8 mouse cellular contexts compared by ENCODE assay signal in genomic region chr11:73047542-73047996, GRCm38 (mm10). TPM values are rescaled to one million over a fixed set of nuclear protein-coding genes. Genes with fewer than 3 reads are reported as not detected.
DNase-seq lines count a peak whose midpoint lies in the region; ATAC-seq and TF ChIP-seq lines count a peak whose summit lies in the region.

Ncbp3 (plus strand) TSS chr11:73047783.

- TF ChIP-seq POLR2A in brain, embryonic 14.5 days (IDR thresholded peaks at IDR 0.05; ENCODE audit: borderline replicate concordance, extremely low read depth, insufficient read depth, insufficient read length, poor library complexity, severe bottlenecking): peak; percentile 83

- peaks cover 35% of the 10 kb centered on the region for H3K79me2 ChIP-seq in C2C12 (ENCODE audit: control insufficient read depth, insufficient read depth)

- ATAC-seq in heart, embryonic 11.5 days (replicated peaks; ENCODE audit: insufficient number of reproducible peaks, low FRiP score, low TSS enrichment): peak; percentile 90
- ATAC-seq in kidney, postnatal 0 days (replicated peaks; ENCODE audit: low FRiP score, low read depth): peak; percentile 96
- ATAC-seq in liver, embryonic 11.5 days (replicated peaks; ENCODE audit: low FRiP score): peak; percentile 95
- peak; percentile 95 for ATAC-seq in stomach, embryonic 14.5 days (ENCODE audit: insufficient number of reproducible peaks, insufficient read depth, low FRiP score, low read depth)

- H3ac ChIP-seq in C2C12 (ENCODE audit: control insufficient read depth, insufficient read length, low read depth): peak within 1 kb of the TSS; percentile 99

- H3K9ac ChIP-seq in heart, embryonic 11.5 days (ENCODE audit: low read depth, low read length): peak within 1 kb of the TSS; percentile 82
- H3K9ac ChIP-seq in kidney, postnatal 0 days (ENCODE audit: low read depth, low read length): peak within 1 kb of the TSS; percentile 98
- H3K9ac ChIP-seq in liver, embryonic 11.5 days (ENCODE audit: low read depth, low read length): peak within 1 kb of the TSS; percentile 83
- H3K9ac ChIP-seq in stomach, embryonic 14.5 days (replicated peaks; ENCODE audit: low read depth, low read length): peak within 1 kb of the TSS; percentile 95

- WGBS in heart, embryonic 11.5 days (ENCODE audit: insufficient replicate concordance): 1% methylated on average over 39 of the region's 39 CpGs
- under 1% methylated on average over 39 of the region's 39 CpGs for WGBS in kidney, postnatal 0 days
- under 1% methylated on average over 39 of the region's 39 CpGs for WGBS in liver, embryonic 11.5 days
- under 1% methylated on average over 39 of the region's 39 CpGs for WGBS in stomach, embryonic 14.5 days

- peak; percentile 99 for DNase-seq in brain, embryonic 14.5 days (ENCODE audit: low read depth)
- DNase-seq in kidney, postnatal 0 days (ENCODE audit: low spot score): peak; percentile 98
- peak; percentile 91 for DNase-seq in liver, embryonic 11.5 days (ENCODE audit: low spot score)
- peak; percentile 99 for DNase-seq in naive thymus-derived CD4-positive, alpha-beta T cell, adult 2 months (ENCODE audit: low read depth)

- peaks cover 26% of the 10 kb centered on the region for H3K4me1 ChIP-seq in erythroblast, embryonic 14.5 days (ENCODE audit: control insufficient read depth)
- H3K4me1 ChIP-seq in heart, embryonic 11.5 days (ENCODE audit: control insufficient read depth, insufficient read depth, low read length): peaks cover 22% of the 10 kb centered on the region
- peaks cover 13% of the 10 kb centered on the region; the same call in 1 of the 2 replicates for H3K4me1 ChIP-seq in kidney, postnatal 0 days (replicated peaks; ENCODE audit: insufficient read depth, low read length)
- H3K4me1 ChIP-seq in liver, embryonic 11.5 days (replicated peaks; ENCODE audit: control insufficient read depth, insufficient read depth, low read length): peaks cover 7% of the 10 kb centered on the region
- peaks cover 12% of the 10 kb centered on the region for H3K4me1 ChIP-seq in stomach, embryonic 14.5 days (ENCODE audit: control insufficient read depth, insufficient read depth, low read length)

- H3K36me3 ChIP-seq in C2C12 (ENCODE audit: control insufficient read depth, insufficient read depth): peaks cover 27% of the 10 kb centered on the region
- peaks cover 28% of the 10 kb centered on the region for H3K36me3 ChIP-seq in erythroblast, embryonic 14.5 days (ENCODE audit: control insufficient read depth)
- peaks cover 5% of the 10 kb centered on the region; the same call in 1 of the 2 replicates for H3K36me3 ChIP-seq in heart, embryonic 11.5 days (ENCODE audit: control insufficient read depth, insufficient read depth, low read length)
- H3K36me3 ChIP-seq in kidney, postnatal 0 days (ENCODE audit: insufficient read depth, low read length): peaks cover 9% of the 10 kb centered on the region; the same call in 1 of the 2 replicates
- H3K36me3 ChIP-seq in liver, embryonic 11.5 days (ENCODE audit: control insufficient read depth, insufficient read depth, low read length): peaks cover 7% of the 10 kb centered on the region; the same call in 1 of the 2 replicates
- H3K36me3 ChIP-seq in stomach, embryonic 14.5 days (ENCODE audit: control insufficient read depth, insufficient read depth, low read length): peaks cover 7% of the 10 kb centered on the region

- no peaks in the 10 kb centered on the region for H3K9me3 ChIP-seq in erythroblast, embryonic 14.5 days (ENCODE audit: control insufficient read depth, low read length)
- H3K9me3 ChIP-seq in heart, embryonic 11.5 days (replicated peaks; ENCODE audit: control insufficient read depth, low read length): no peaks in the 10 kb centered on the region
- no peaks in the 10 kb centered on the region for H3K9me3 ChIP-seq in kidney, postnatal 0 days (replicated peaks; ENCODE audit: low read length)
- no peaks in the 10 kb centered on the region for H3K9me3 ChIP-seq in liver, embryonic 11.5 days (ENCODE audit: control insufficient read depth, low read length)
- no peaks in the 10 kb centered on the region for H3K9me3 ChIP-seq in stomach, embryonic 14.5 days (ENCODE audit: control insufficient read depth, low read depth, low read length)

- peak; percentile 88 for TF ChIP-seq CTCF in C2C12 (IDR thresholded peaks at IDR 0.05; ENCODE audit: control insufficient read depth, insufficient read depth, insufficient read length)
- TF ChIP-seq CTCF in brain, embryonic 14.5 days (IDR thresholded peaks at IDR 0.05; ENCODE audit: borderline replicate concordance, extremely low read depth, insufficient read depth, insufficient read length): peak; percentile 73
- peak; percentile 81 for TF ChIP-seq CTCF in kidney, postnatal 0 days (IDR thresholded peaks at IDR 0.05; ENCODE audit: low read depth)

- peak within 1 kb of the TSS; percentile 73 for H3K27ac ChIP-seq in heart, embryonic 11.5 days (ENCODE audit: low read depth, low read length)
- peak within 1 kb of the TSS; percentile 91 for H3K27ac ChIP-seq in kidney, postnatal 0 days
- peak within 1 kb of the TSS; percentile 76 for H3K27ac ChIP-seq in liver, embryonic 11.5 days (ENCODE audit: low read depth, low read length)
- H3K27ac ChIP-seq in stomach, embryonic 14.5 days (ENCODE audit: low read length): peak within 1 kb of the TSS; percentile 92

- no peaks in the 10 kb centered on the region for H3K27me3 ChIP-seq in C2C12 (ENCODE audit: control insufficient read depth, insufficient read depth, insufficient read length)
- no peaks in the 10 kb centered on the region for H3K27me3 ChIP-seq in erythroblast, embryonic 14.5 days (ENCODE audit: control insufficient read depth)
- H3K27me3 ChIP-seq in heart, embryonic 11.5 days (ENCODE audit: control insufficient read depth, insufficient read depth, low read length): no peaks in the 10 kb centered on the region
- H3K27me3 ChIP-seq in kidney, postnatal 0 days (ENCODE audit: insufficient read depth, low read length): no peaks in the 10 kb centered on the region
- no peaks in the 10 kb centered on the region for H3K27me3 ChIP-seq in liver, embryonic 11.5 days (replicated peaks; ENCODE audit: control insufficient read depth, insufficient read depth, low read length)
- no peaks in the 10 kb centered on the region for H3K27me3 ChIP-seq in stomach, embryonic 14.5 days (ENCODE audit: control insufficient read depth, insufficient read depth, low read length)

- H3K79me3 ChIP-seq in C2C12 (ENCODE audit: low read depth): peaks cover 9% of the 10 kb centered on the region

- H3K4me2 ChIP-seq in heart, embryonic 11.5 days: peak within 1 kb of the TSS; percentile 88
- peak within 1 kb of the TSS; percentile 77 for H3K4me2 ChIP-seq in kidney, postnatal 0 days (ENCODE audit: low read length)
- H3K4me2 ChIP-seq in liver, embryonic 11.5 days: peak within 1 kb of the TSS; percentile 90
- H3K4me2 ChIP-seq in stomach, embryonic 14.5 days (replicated peaks; ENCODE audit: low read depth, low read length): peak within 1 kb of the TSS; percentile 79

- peak within 1 kb of the TSS; percentile 85 for H3K4me3 ChIP-seq in C2C12 (ENCODE audit: insufficient read depth, poor library complexity, severe bottlenecking)
- peak within 1 kb of the TSS; percentile 97 for H3K4me3 ChIP-seq in erythroblast, embryonic 14.5 days (replicated peaks)
- peak within 1 kb of the TSS; percentile 58 for H3K4me3 ChIP-seq in heart, embryonic 11.5 days (ENCODE audit: low read depth, low read length)
- peak within 1 kb of the TSS; percentile 99 for H3K4me3 ChIP-seq in kidney, postnatal 0 days (replicated peaks; ENCODE audit: low read depth, low read length)
- peak within 1 kb of the TSS; percentile 72 for H3K4me3 ChIP-seq in liver, embryonic 11.5 days (ENCODE audit: low read depth, low read length)
- H3K4me3 ChIP-seq in stomach, embryonic 14.5 days (ENCODE audit: low read depth, low read length): peak within 1 kb of the TSS; percentile 92

TF ChIP-seq in C2C12, 6 proteins besides CTCF, POLR2A, EP300 and RAD21:
- TF ChIP-seq CEBPB (IDR thresholded peaks at IDR 0.05; ENCODE audit: low read depth) (no peak), MAX (IDR thresholded peaks at IDR 0.05) (peak; percentile 72)

RNA-seq across cellular contexts. Expression of gene Ncbp3, which starts in this region (rescaled TPM):
- 3.6 TPM for polyA plus RNA-seq in C2C12 (2012; fragmentation: generic; extraction: Trizol)
- 5.5 and 8.3 TPM in 2 replicates for polyA plus RNA-seq in brain, embryonic 14.5 days (2012; rRNA removed)
- 0.19 and 0.34 TPM in 2 replicates for polyA plus RNA-seq in erythroblast, embryonic 14.5 days (2012)
- polyA plus RNA-seq in heart, embryonic 11.5 days (2014; fragmentation: Nextera tagmentation; extraction: Ambion mirVana): 9.6 and 10.3 TPM in 2 replicates
- 6.2 and 6.6 TPM in 2 replicates for polyA plus RNA-seq in kidney, postnatal 0 days (2015; fragmentation: Nextera tagmentation; extraction: Ambion mirVana)
- 11.1 and 11.8 TPM in 2 replicates for polyA plus RNA-seq in liver, embryonic 11.5 days (2014; fragmentation: Nextera tagmentation; extraction: Ambion mirVana)
- polyA plus RNA-seq in stomach, embryonic 14.5 days (2014; fragmentation: Nextera tagmentation; extraction: Ambion mirVana): 13.6 and 15.1 TPM in 2 replicates

Comparison
In these comparisons a context has a peak if more than half of its experiments do, and no peak if none do; other contexts are left out.
1. Peak in every context shown above with its lines: DNase-seq, ATAC-seq, H3K4me3 ChIP-seq and H3K27ac ChIP-seq.